ENCODE assay signal across 29 mouse cellular contexts in genomic region chr8:107269191-107269590, GRCm38 (mm10).
"Had no signal": no experiment of that assay in that cellular context is flagged by ENCODE, and none has a peak within 500 bp of the region (broad histone marks: within the 10 kb centered on the region; RNA-seq: fewer than 3 reads in every experiment).

No protein-coding gene starts in this region.

- H3K9ac ChIP-seq: heart, embryonic 13.5 days; heart, embryonic 15.5 days; hindbrain, embryonic 12.5 days; hindbrain, embryonic 14.5 days; intestine, embryonic 15.5 days; limb, embryonic 12.5 days; liver, embryonic 14.5 days had no signal

- H3K27me3 ChIP-seq: heart, embryonic 13.5 days; heart, embryonic 15.5 days; hindbrain, embryonic 12.5 days; intestine, embryonic 15.5 days; limb, embryonic 12.5 days had no signal

- H3K36me3 ChIP-seq: heart, embryonic 13.5 days; heart, embryonic 15.5 days; hindbrain, embryonic 10.5 days; hindbrain, embryonic 12.5 days; intestine, embryonic 15.5 days; limb, embryonic 12.5 days had no signal

- DNase-seq: gastrocnemius, adult 2 months; gastrocnemius, postnatal 14 days; gastrocnemius, postnatal 36 days; heart, adult 2 months; heart, postnatal 14 days; heart, postnatal 4 days; kidney, adult 18-20 months; kidney, adult 8-10 months; kidney, postnatal 10 days; kidney, postnatal 25 days; kidney, postnatal 4 days; layer of hippocampus, adult 9-11 months; layer of hippocampus, postnatal 36 days; left cerebral cortex, postnatal 4 days; liver had no signal

- H3K4me1 ChIP-seq: intestine, embryonic 15.5 days had no signal

- H3K4me3 ChIP-seq: gastrocnemius, adult 2 months; heart, adult 2 months; heart, embryonic 13.5 days; heart, embryonic 15.5 days; hindbrain, embryonic 10.5 days; hindbrain, embryonic 12.5 days; intestine, embryonic 15.5 days; layer of hippocampus, adult 2 months; limb, embryonic 12.5 days had no signal

- H3K9me3 ChIP-seq: heart, embryonic 13.5 days; heart, embryonic 15.5 days; hindbrain, embryonic 10.5 days; hindbrain, embryonic 12.5 days; intestine, embryonic 15.5 days; limb, embryonic 12.5 days had no signal

- H3K4me2 ChIP-seq: heart, embryonic 11.5 days; heart, embryonic 13.5 days; heart, embryonic 15.5 days; hindbrain, embryonic 12.5 days; hindbrain, embryonic 14.5 days; intestine, embryonic 15.5 days; limb, embryonic 12.5 days; liver, embryonic 11.5 days had no signal

- ATAC-seq: hindbrain, embryonic 16.5 days; inflammation-experienced regulatory T-cells, adult 6 months; intestine, embryonic 15.5 days; intestine, postnatal 0 days had no signal

- H3K27ac ChIP-seq: gastrocnemius, adult 2 months; heart, adult 2 months; heart, embryonic 13.5 days; heart, embryonic 15.5 days; hindbrain, embryonic 10.5 days; hindbrain, embryonic 12.5 days; hindbrain, embryonic 14.5 days; intestine, embryonic 15.5 days; layer of hippocampus, adult 2 months; limb, embryonic 12.5 days; liver, embryonic 14.5 days had no signal
